Mouse (Mus musculus): Measurements from ENCODE around the gene Luc7l. TPM values are rescaled to one million over a fixed set of nuclear protein-coding genes. Genes with fewer than 3 reads are reported as not detected.

The Luc7l gene
- polyA plus RNA-seq, 1 experiment from 2014 or later: 164 TPM

- no peak for ATAC-seq (ENCODE audit: insufficient number of reproducible peaks, insufficient read depth, low FRiP score, low TSS enrichment, low read depth)
- Histone ChIP-seq H3K4me3 (replicated peaks) (no peak overlapping the region), H3K27ac (no peak overlapping the region), H3K36me3 (no peaks in the 10 kb centered on the region), H3K9ac (replicated peaks) (no peak overlapping the region), H3K27me3 (peaks cover 28% of the 10 kb centered on the region), H3K9me3 (no peaks in the 10 kb centered on the region), H3K4me1 (replicated peaks) (no peaks in the 10 kb centered on the region), H3K4me2 (no peak overlapping the region)
- 11% methylated on average over 6 of the region's 6 CpGs for WGBS
Observed at GRCm38 (mm10) chr17:26314291-26314690, 61.6 kb downstream of the Luc7l start.

DNA sequence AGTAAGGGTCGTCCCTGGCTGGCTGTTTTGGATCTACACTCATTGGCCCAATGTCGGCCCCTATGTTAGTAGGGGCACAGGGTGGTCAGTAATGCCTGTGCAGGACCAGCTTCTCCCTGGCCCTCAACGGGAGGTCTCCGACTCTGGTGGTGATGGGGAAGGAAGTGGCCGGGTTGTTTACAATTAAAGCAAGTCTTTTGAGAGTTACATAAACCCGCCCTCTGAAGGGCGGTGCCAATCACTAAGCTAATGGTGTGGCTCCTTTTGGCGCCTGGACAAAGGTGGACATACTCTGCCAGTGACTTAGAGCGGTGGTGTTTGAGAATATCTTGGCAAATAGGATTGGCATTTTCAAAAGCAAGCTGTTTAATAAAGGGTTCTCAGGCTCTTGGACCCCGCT lies 62.8 kb downstream of the Luc7l start:
- Histone ChIP-seq H3K9ac (replicated peaks) (no peak overlapping the region; the same call in 1 of the 2 replicates), H3K27me3 (peaks cover 28% of the 10 kb centered on the region), H3K4me2 (no peak overlapping the region), H3K27ac (no peak overlapping the region), H3K4me1 (replicated peaks) (no peaks in the 10 kb centered on the region), H3K36me3 (no peaks in the 10 kb centered on the region), H3K4me3 (replicated peaks) (no peak overlapping the region), H3K9me3 (no peaks in the 10 kb centered on the region)
- no peak for ATAC-seq (ENCODE audit: insufficient number of reproducible peaks, insufficient read depth, low FRiP score, low TSS enrichment, low read depth)
- 33% methylated on average over 10 of the region's 10 CpGs for WGBS

GRCm38 (mm10) chr17:26318441-26318840 lies 65.7 kb downstream of the Luc7l start:
- no peaks in the 10 kb centered on the region for H3K36me3 ChIP-seq
- WGBS: 92% methylated on average over 1 of the region's 1 CpGs
- H3K27me3 ChIP-seq: peaks cover 28% of the 10 kb centered on the region
- no peak for ATAC-seq (ENCODE audit: insufficient number of reproducible peaks, insufficient read depth, low FRiP score, low TSS enrichment, low read depth)
- H3K4me1 ChIP-seq (replicated peaks): no peaks in the 10 kb centered on the region
- H3K9ac ChIP-seq (replicated peaks): no peak overlapping the region
- no peak overlapping the region for H3K27ac ChIP-seq
- no peaks in the 10 kb centered on the region for H3K9me3 ChIP-seq
- no peak overlapping the region for H3K4me2 ChIP-seq
- H3K4me3 ChIP-seq (replicated peaks): no peak overlapping the region

Other genes starting within 250 kb of the Luc7l start
- gene Rab11fip3, start 183.3 kb upstream of the Luc7l start, polyA plus RNA-seq (2016; fragmentation: Nextera tagmentation; extraction: Ambion mirVana): 25.0 and 26.9 TPM in 2 replicates
- gene Decr2, start 162.6 kb upstream of the Luc7l start, polyA plus RNA-seq (2016; fragmentation: Nextera tagmentation; extraction: Ambion mirVana): 29.4 and 31.7 TPM in 2 replicates
- 124 and 132 TPM in 2 replicates for gene Nme4, start 157.3 kb upstream of the Luc7l start, polyA plus RNA-seq (2016; fragmentation: Nextera tagmentation; extraction: Ambion mirVana)
- gene Tmem8, start 139.6 kb upstream of the Luc7l start, polyA plus RNA-seq (2016; fragmentation: Nextera tagmentation; extraction: Ambion mirVana): 0.55 and 0.87 TPM in 2 replicates
- 203 and 218 TPM in 2 replicates for gene Mrpl28, start 129.4 kb upstream of the Luc7l start, polyA plus RNA-seq (2016; fragmentation: Nextera tagmentation; extraction: Ambion mirVana)
- 12.5 and 28.3 TPM in 2 replicates for gene Axin1, start 114.2 kb upstream of the Luc7l start, polyA plus RNA-seq (2016; fragmentation: Nextera tagmentation; extraction: Ambion mirVana)
- 0.13 and 0.17 TPM in 2 replicates for gene Pdia2, start 53.8 kb upstream of the Luc7l start, polyA plus RNA-seq (2016; fragmentation: Nextera tagmentation; extraction: Ambion mirVana)
- gene Rgs11, start 49.9 kb upstream of the Luc7l start, polyA plus RNA-seq (2016; fragmentation: Nextera tagmentation; extraction: Ambion mirVana): 4.7 and 5.3 TPM in 2 replicates
- 4.9 and 5.6 TPM in 2 replicates for gene Arhgdig, start 45.1 kb upstream of the Luc7l start, polyA plus RNA-seq (2016; fragmentation: Nextera tagmentation; extraction: Ambion mirVana)
- 36.4 and 36.6 TPM in 2 replicates for gene Fam234a, start 8.7 kb upstream of the Luc7l start, polyA plus RNA-seq (2016; fragmentation: Nextera tagmentation; extraction: Ambion mirVana)
- 0.40 and 0.59 TPM in 2 replicates for gene Neurl1b, start 161.9 kb downstream of the Luc7l start, polyA plus RNA-seq (2016; fragmentation: Nextera tagmentation; extraction: Ambion mirVana)

All from limb, embryonic 12.5 days (tissue).